Mouse (Mus musculus): ENCODE results near the gene Ldlrap1.

Gene Ldlrap1

GRCm38 (mm10) chr4:134750825-134751224 lies 17.0 kb downstream of the Ldlrap1 start:
- DNase-seq (ENCODE audit: low spot score), result no peak

- DNase-seq (ENCODE audit: low spot score), result no peak
These were observed 17.6 kb downstream of the Ldlrap1 start for GRCm38 (mm10) chr4:134750263-134750662.

- DNase-seq (ENCODE audit: low spot score), result peak; percentile 57
These were observed 18.4 kb downstream of the Ldlrap1 start for GRCm38 (mm10) chr4:134749301-134750030.

GRCm38 (mm10) chr4:134745900-134746661 lies 21.7 kb downstream of the Ldlrap1 start:
- no peak for DNase-seq (ENCODE audit: low spot score)

GRCm38 (mm10) chr4:134743881-134744633 lies 23.8 kb downstream of the Ldlrap1 start:
- DNase-seq (ENCODE audit: low spot score), result no peak

- DNase-seq (ENCODE audit: low spot score), result no peak
These were observed 25.9 kb downstream of the Ldlrap1 start for GRCm38 (mm10) chr4:134741949-134742348.

- DNase-seq (ENCODE audit: low spot score), result no peak
These were observed 27.6 kb downstream of the Ldlrap1 start for GRCm38 (mm10) chr4:134740186-134740585.

- no peak for DNase-seq (ENCODE audit: low spot score)
These were observed 28.3 kb downstream of the Ldlrap1 start for GRCm38 (mm10) chr4:134739530-134739929.

GRCm38 (mm10) chr4:134737365-134737910 lies 30.4 kb downstream of the Ldlrap1 start:
- no peak for DNase-seq (ENCODE audit: low spot score)

- no peak for DNase-seq (ENCODE audit: low spot score)
These were observed 31.7 kb downstream of the Ldlrap1 start for GRCm38 (mm10) chr4:134736147-134736546.

- DNase-seq (ENCODE audit: low spot score), result no peak
These were observed 33.2 kb downstream of the Ldlrap1 start for GRCm38 (mm10) chr4:134734629-134735081.

GRCm38 (mm10) chr4:134734038-134734628 lies 33.7 kb downstream of the Ldlrap1 start:
- DNase-seq (ENCODE audit: low spot score), result peak; percentile 59

- no peak for DNase-seq (ENCODE audit: low spot score)
These were observed 34.5 kb downstream of the Ldlrap1 start for GRCm38 (mm10) chr4:134733371-134733770.

- DNase-seq (ENCODE audit: low spot score), result peak; percentile 42
These were observed 37.7 kb downstream of the Ldlrap1 start for GRCm38 (mm10) chr4:134730106-134730505.

- no peak for DNase-seq (ENCODE audit: low spot score)
These were observed 42.0 kb downstream of the Ldlrap1 start for GRCm38 (mm10) chr4:134725735-134726345.

- DNase-seq (ENCODE audit: low spot score), result no peak
These were observed 42.9 kb downstream of the Ldlrap1 start for GRCm38 (mm10) chr4:134724974-134725373.

GRCm38 (mm10) chr4:134723251-134723650 lies 44.6 kb downstream of the Ldlrap1 start:
- no peak for DNase-seq (ENCODE audit: low spot score)

GRCm38 (mm10) chr4:134721076-134721475 lies 46.7 kb downstream of the Ldlrap1 start:
- DNase-seq (ENCODE audit: low spot score), result no peak

GRCm38 (mm10) chr4:134720371-134720770 lies 47.5 kb downstream of the Ldlrap1 start:
- no peak for DNase-seq (ENCODE audit: low spot score)

GRCm38 (mm10) chr4:134719489-134719888 lies 48.3 kb downstream of the Ldlrap1 start:
- DNase-seq (ENCODE audit: low spot score), result no peak

- DNase-seq (ENCODE audit: low spot score), result peak; percentile 89
These were observed 53.9 kb downstream of the Ldlrap1 start for GRCm38 (mm10) chr4:134713937-134714336.

Data from embryo, embryonic 10.5 days (tissue).